In the genomic region with DNA sequence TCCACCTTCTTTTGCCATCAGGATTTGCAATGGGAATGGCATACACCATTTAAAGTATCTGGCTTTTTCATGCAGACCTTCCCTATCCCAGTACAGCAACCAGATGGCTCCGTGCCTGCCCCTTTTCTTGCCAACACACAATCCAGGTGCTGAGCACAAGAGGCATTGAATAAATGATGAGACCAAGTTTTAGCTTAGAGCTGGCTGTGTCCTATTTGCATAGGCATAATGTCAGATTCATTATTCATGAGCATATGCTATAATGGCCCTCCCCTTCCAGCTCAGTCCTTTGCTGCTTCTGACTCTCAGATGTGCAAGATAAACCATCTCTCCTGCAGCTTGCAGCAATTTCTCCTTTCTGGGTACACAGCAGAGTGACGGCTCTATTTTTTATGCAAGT, we compare ENCODE assay signal across 14 mouse cellular contexts.
DNase-seq lines count a peak whose midpoint lies in the region; ATAC-seq and TF ChIP-seq lines count a peak whose summit lies in the region.
"Had no signal": no experiment of that assay in that cellular context is flagged by ENCODE, and none has a peak within 500 bp of the region (broad histone marks: within the 10 kb centered on the region; RNA-seq: fewer than 3 reads in every experiment).

No protein-coding gene starts in this region.

- TF ChIP-seq CTCF in layer of hippocampus, adult 2 months (conservative IDR thresholded peaks at IDR 0.05) = no peak

- no peaks in the 10 kb centered on the region for H3K9me3 ChIP-seq in midbrain, embryonic 11.5 days (ENCODE audit: control insufficient read depth, low read length)
- H3K9me3 ChIP-seq in midbrain, embryonic 10.5 days (replicated peaks) = no peaks in the 10 kb centered on the region
- no peaks in the 10 kb centered on the region for H3K9me3 ChIP-seq in forebrain, embryonic 16.5 days (ENCODE audit: control insufficient read depth, low read length)
- H3K9me3 ChIP-seq in neural tube, embryonic 13.5 days = no peaks in the 10 kb centered on the region
- H3K9me3 ChIP-seq: embryonic facial prominence, embryonic 13.5 days; liver, embryonic 15.5 days had no signal

- peak; percentile 68 for ATAC-seq in midbrain, embryonic 11.5 days (ENCODE audit: low FRiP score)
- peak; percentile 97 for ATAC-seq in forebrain, embryonic 16.5 days
- peak; percentile 90 for ATAC-seq in neural tube, embryonic 13.5 days (ENCODE audit: low read depth)
- ATAC-seq: CD4-positive, CD25-positive, alpha-beta regulatory T cell, adult 4 months had no signal

- H3K27ac ChIP-seq in midbrain, embryonic 11.5 days (ENCODE audit: low read depth, low read length) = no peak overlapping the region
- H3K27ac ChIP-seq in midbrain, embryonic 10.5 days (replicated peaks) = no peak overlapping the region
- H3K27ac ChIP-seq in forebrain, embryonic 16.5 days (ENCODE audit: low read length) = no peak overlapping the region
- no peak overlapping the region for H3K27ac ChIP-seq in layer of hippocampus, adult 2 months
- H3K27ac ChIP-seq in neural tube, embryonic 13.5 days (replicated peaks) = peak overlapping the region; percentile 38; the same call in 1 of the 2 replicates
- H3K27ac ChIP-seq: embryonic facial prominence, embryonic 13.5 days; liver, embryonic 15.5 days had no signal

- no peak overlapping the region for H3K4me3 ChIP-seq in midbrain, embryonic 11.5 days (ENCODE audit: low read depth, low read length)
- no peak overlapping the region for H3K4me3 ChIP-seq in midbrain, embryonic 10.5 days
- no peak overlapping the region for H3K4me3 ChIP-seq in forebrain, embryonic 16.5 days (replicated peaks; ENCODE audit: low read length)
- no peak overlapping the region for H3K4me3 ChIP-seq in layer of hippocampus, adult 2 months
- no peak overlapping the region for H3K4me3 ChIP-seq in neural tube, embryonic 13.5 days
- H3K4me3 ChIP-seq: embryonic facial prominence, embryonic 13.5 days; liver, embryonic 15.5 days had no signal

- DNase-seq in midbrain, embryonic 11.5 days (ENCODE audit: low spot score, missing footprints) = no peak
- DNase-seq in midbrain, embryonic 10.5 days (ENCODE audit: low spot score) = no peak
- DNase-seq in layer of hippocampus, adult 2 months (ENCODE audit: low spot score in 2 of 2) = peak; percentile 41 to 45
- no peak for DNase-seq in embryo, embryonic 10.5 days (ENCODE audit: low spot score)
- no peak for DNase-seq in frontal cortex, postnatal 14 days (ENCODE audit: low spot score in 2 of 2)
- DNase-seq: heart, postnatal 14 days; kidney, adult 2 months; lung, postnatal 36 days; thymus, postnatal 36 days had no signal

- H3K9ac ChIP-seq in midbrain, embryonic 11.5 days (ENCODE audit: low read length) = no peak overlapping the region
- no peak overlapping the region for H3K9ac ChIP-seq in forebrain, embryonic 16.5 days (replicated peaks; ENCODE audit: low read depth, low read length)
- H3K9ac ChIP-seq in neural tube, embryonic 13.5 days = no peak overlapping the region
- H3K9ac ChIP-seq: embryonic facial prominence, embryonic 13.5 days; liver, embryonic 15.5 days had no signal

- no peaks in the 10 kb centered on the region for H3K27me3 ChIP-seq in midbrain, embryonic 11.5 days (ENCODE audit: control insufficient read depth, insufficient read depth, low read length)
- no peaks in the 10 kb centered on the region for H3K27me3 ChIP-seq in midbrain, embryonic 10.5 days (ENCODE audit: low read depth, poor library complexity, severe bottlenecking)
- no peaks in the 10 kb centered on the region for H3K27me3 ChIP-seq in forebrain, embryonic 16.5 days (replicated peaks; ENCODE audit: control insufficient read depth, insufficient read depth, low read length)
- H3K27me3 ChIP-seq in neural tube, embryonic 13.5 days = no peaks in the 10 kb centered on the region
- H3K27me3 ChIP-seq: embryonic facial prominence, embryonic 13.5 days; liver, embryonic 15.5 days had no signal

- H3K4me2 ChIP-seq in midbrain, embryonic 11.5 days = no peak overlapping the region
- no peak overlapping the region for H3K4me2 ChIP-seq in forebrain, embryonic 16.5 days (ENCODE audit: low read length)
- no peak overlapping the region for H3K4me2 ChIP-seq in neural tube, embryonic 13.5 days
- H3K4me2 ChIP-seq: embryonic facial prominence, embryonic 13.5 days; liver, embryonic 15.5 days had no signal

- no peaks in the 10 kb centered on the region for H3K4me1 ChIP-seq in midbrain, embryonic 11.5 days (ENCODE audit: control insufficient read depth, insufficient read depth, low read length)
- no peaks in the 10 kb centered on the region for H3K4me1 ChIP-seq in midbrain, embryonic 10.5 days
- peaks cover 7% of the 10 kb centered on the region for H3K4me1 ChIP-seq in forebrain, embryonic 16.5 days (replicated peaks; ENCODE audit: control insufficient read depth, insufficient read depth, low read length)
- peaks cover 6% of the 10 kb centered on the region; the same call in 1 of the 2 replicates for H3K4me1 ChIP-seq in neural tube, embryonic 13.5 days (replicated peaks)
- H3K4me1 ChIP-seq: embryonic facial prominence, embryonic 13.5 days; liver, embryonic 15.5 days had no signal

- 85% methylated on average over 2 of the region's 2 CpGs for WGBS in midbrain, embryonic 11.5 days
- WGBS in midbrain, embryonic 10.5 days = 89% methylated on average over 2 of the region's 2 CpGs
- WGBS in forebrain, embryonic 16.5 days = 32% methylated on average over 2 of the region's 2 CpGs
- WGBS in neural tube, embryonic 13.5 days = 43% methylated on average over 2 of the region's 2 CpGs

- H3K36me3 ChIP-seq in midbrain, embryonic 11.5 days (ENCODE audit: control insufficient read depth, insufficient read depth, low read length) = no peaks in the 10 kb centered on the region
- H3K36me3 ChIP-seq in midbrain, embryonic 10.5 days = no peaks in the 10 kb centered on the region
- H3K36me3 ChIP-seq in forebrain, embryonic 16.5 days (ENCODE audit: control insufficient read depth, insufficient read depth) = no peaks in the 10 kb centered on the region
- no peaks in the 10 kb centered on the region for H3K36me3 ChIP-seq in neural tube, embryonic 13.5 days
- H3K36me3 ChIP-seq: embryonic facial prominence, embryonic 13.5 days; liver, embryonic 15.5 days had no signal

Comparison
In these comparisons a context has a peak if more than half of its experiments do, and no peak if none do; other contexts are left out.
1. DNase-seq: peak in layer of hippocampus, adult 2 months (2 of 2); none in midbrain, embryonic 11.5 days (single experiment), midbrain, embryonic 10.5 days (single experiment), embryo, embryonic 10.5 days (single experiment) and frontal cortex, postnatal 14 days (0 of 2).
2. Peak in every context shown above with its lines, with median percentiles within 50 percentile points of each other: ATAC-seq.